Mouse (Mus musculus): ENCODE measurements around the gene Spo11. TPM values are rescaled to one million over a fixed set of nuclear protein-coding genes. Genes with fewer than 3 reads are reported as not detected.

Spo11 gene
- polyA plus RNA-seq, 1 experiment = not detected

- Histone ChIP-seq H3K4me3 (ENCODE audit: insufficient read depth, low read depth, low read length) (peak overlapping the region; percentile 37; the same call in 1 of the 2 replicates), H3K27ac (replicated peaks; ENCODE audit: low read depth, low read length) (no peak overlapping the region), H3K4me1 (ENCODE audit: control insufficient read depth, insufficient read depth, insufficient read length, low read length) (no peaks in the 10 kb centered on the region)
Measured at GRCm38 (mm10) chr2:172976661-172977238, 750 bp upstream of the Spo11 start.

GRCm38 (mm10) chr2:172978131-172978633 lies 682 bp downstream of the Spo11 start:
- Histone ChIP-seq H3K4me1 (ENCODE audit: control insufficient read depth, insufficient read depth, insufficient read length, low read length) (no peaks in the 10 kb centered on the region), H3K4me3 (ENCODE audit: insufficient read depth, low read depth, low read length) (no peak overlapping the region), H3K27ac (replicated peaks; ENCODE audit: low read depth, low read length) (no peak overlapping the region)

- H3K27ac ChIP-seq (replicated peaks; ENCODE audit: low read depth, low read length) = no peak overlapping the region
- no peak overlapping the region for H3K4me3 ChIP-seq (ENCODE audit: insufficient read depth, low read depth, low read length)
- no peaks in the 10 kb centered on the region for H3K4me1 ChIP-seq (ENCODE audit: control insufficient read depth, insufficient read depth, insufficient read length, low read length)
Measured at GRCm38 (mm10) chr2:172979666-172980345, 2.3 kb downstream of the Spo11 start.

GRCm38 (mm10) chr2:172982776-172983561 lies 5.5 kb downstream of the Spo11 start:
- H3K27ac ChIP-seq (replicated peaks; ENCODE audit: low read depth, low read length) = no peak overlapping the region
- H3K4me3 ChIP-seq (ENCODE audit: insufficient read depth, low read depth, low read length) = no peak overlapping the region
- H3K4me1 ChIP-seq (ENCODE audit: control insufficient read depth, insufficient read depth, insufficient read length, low read length) = no peaks in the 10 kb centered on the region

GRCm38 (mm10) chr2:172990161-172990560 lies 12.7 kb downstream of the Spo11 start:
- no peak overlapping the region for H3K27ac ChIP-seq (replicated peaks; ENCODE audit: low read depth, low read length)
- no peaks in the 10 kb centered on the region for H3K4me1 ChIP-seq (ENCODE audit: control insufficient read depth, insufficient read depth, insufficient read length, low read length)
- no peak overlapping the region for H3K4me3 ChIP-seq (ENCODE audit: insufficient read depth, low read depth, low read length)

GRCm38 (mm10) chr2:172996207-172996606 lies 18.7 kb downstream of the Spo11 start:
- H3K4me1 ChIP-seq (ENCODE audit: control insufficient read depth, insufficient read depth, insufficient read length, low read length) = peaks cover 2% of the 10 kb centered on the region; the same call in 1 of the 2 replicates
- no peak overlapping the region for H3K27ac ChIP-seq (replicated peaks; ENCODE audit: low read depth, low read length)
- no peak overlapping the region for H3K4me3 ChIP-seq (ENCODE audit: insufficient read depth, low read depth, low read length)

GRCm38 (mm10) chr2:172997748-172998147 lies 20.2 kb downstream of the Spo11 start:
- Histone ChIP-seq H3K4me3 (ENCODE audit: insufficient read depth, low read depth, low read length) (no peak overlapping the region), H3K27ac (replicated peaks; ENCODE audit: low read depth, low read length) (no peak overlapping the region), H3K4me1 (ENCODE audit: control insufficient read depth, insufficient read depth, insufficient read length, low read length) (peaks cover 3% of the 10 kb centered on the region; the same call in 1 of the 2 replicates)

- Histone ChIP-seq H3K27ac (replicated peaks; ENCODE audit: low read depth, low read length) (no peak overlapping the region), H3K4me1 (ENCODE audit: control insufficient read depth, insufficient read depth, insufficient read length, low read length) (peaks cover 3% of the 10 kb centered on the region; the same call in 1 of the 2 replicates), H3K4me3 (ENCODE audit: insufficient read depth, low read depth, low read length) (no peak overlapping the region)
Measured at GRCm38 (mm10) chr2:172998478-172998877, 21.0 kb downstream of the Spo11 start.

GRCm38 (mm10) chr2:172999630-173000284 lies 22.3 kb downstream of the Spo11 start, which contains the start of gene Rae1:
Gene Rae1 (plus strand): TSS chr2:173000117.
- peaks cover 3% of the 10 kb centered on the region; the same call in 1 of the 2 replicates for H3K4me1 ChIP-seq (ENCODE audit: control insufficient read depth, insufficient read depth, insufficient read length, low read length)
- peak within 1 kb of the TSS; percentile 73 for H3K4me3 ChIP-seq (ENCODE audit: insufficient read depth, low read depth, low read length)
- peak within 1 kb of the TSS; percentile 24; the same call in 1 of the 2 replicates for H3K27ac ChIP-seq (replicated peaks; ENCODE audit: low read depth, low read length)

GRCm38 (mm10) chr2:173000285-173000652 lies 22.8 kb downstream of the Spo11 start:
- H3K4me3 ChIP-seq (ENCODE audit: insufficient read depth, low read depth, low read length) = peak overlapping the region; percentile 73
- H3K27ac ChIP-seq (replicated peaks; ENCODE audit: low read depth, low read length) = peak overlapping the region; percentile 24; the same call in 1 of the 2 replicates
- peaks cover 3% of the 10 kb centered on the region; the same call in 1 of the 2 replicates for H3K4me1 ChIP-seq (ENCODE audit: control insufficient read depth, insufficient read depth, insufficient read length, low read length)

- Histone ChIP-seq H3K4me3 (ENCODE audit: insufficient read depth, low read depth, low read length) (peak overlapping the region; percentile 73), H3K27ac (replicated peaks; ENCODE audit: low read depth, low read length) (no peak overlapping the region), H3K4me1 (ENCODE audit: control insufficient read depth, insufficient read depth, insufficient read length, low read length) (peaks cover 3% of the 10 kb centered on the region; the same call in 1 of the 2 replicates)
Measured at GRCm38 (mm10) chr2:173000921-173001320, 23.4 kb downstream of the Spo11 start.

GRCm38 (mm10) chr2:173003737-173004136 lies 26.2 kb downstream of the Spo11 start:
- peaks cover 3% of the 10 kb centered on the region; the same call in 1 of the 2 replicates for H3K4me1 ChIP-seq (ENCODE audit: control insufficient read depth, insufficient read depth, insufficient read length, low read length)
- no peak overlapping the region for H3K27ac ChIP-seq (replicated peaks; ENCODE audit: low read depth, low read length)
- no peak overlapping the region for H3K4me3 ChIP-seq (ENCODE audit: insufficient read depth, low read depth, low read length)

GRCm38 (mm10) chr2:173010220-173010717 lies 32.8 kb downstream of the Spo11 start:
- H3K4me1 ChIP-seq (ENCODE audit: control insufficient read depth, insufficient read depth, insufficient read length, low read length) = peaks cover 3% of the 10 kb centered on the region; the same call in 1 of the 2 replicates
- H3K27ac ChIP-seq (replicated peaks; ENCODE audit: low read depth, low read length) = no peak overlapping the region
- H3K4me3 ChIP-seq (ENCODE audit: insufficient read depth, low read depth, low read length) = no peak overlapping the region

- peaks cover 3% of the 10 kb centered on the region; the same call in 1 of the 2 replicates for H3K4me1 ChIP-seq (ENCODE audit: control insufficient read depth, insufficient read depth, insufficient read length, low read length)
- no peak overlapping the region for H3K27ac ChIP-seq (replicated peaks; ENCODE audit: low read depth, low read length)
Measured at GRCm38 (mm10) chr2:173011440-173011839, 33.9 kb downstream of the Spo11 start.

More at GRCm38 (mm10) chr2:173011440-173011839, 33.9 kb downstream of the Spo11 start:
- H3K4me3 ChIP-seq (ENCODE audit: insufficient read depth, low read depth, low read length) = no peak overlapping the region

Measured in brown adipose tissue, adult 24 weeks (tissue).